Mouse (Mus musculus) urinary bladder, adult 2 months (tissue): ENCODE data around the gene 1810009A15Rik. TPM values are rescaled to one million over a fixed set of nuclear protein-coding genes. Genes with fewer than 3 reads are reported as not detected.
"Not testable (repeated sequence)": the region's sequence is repeated elsewhere in the genome, so short reads cannot be mapped to it uniquely, and the experiment has no call there.

Experiments
- DNase-seq: peaks from one replicate; pipeline ENCODE4 v3.0.0; 2022; ENCODE audit warnings: low spot score
- polyA plus RNA-seq: library from polyadenylated mRNA; depleted of rRNA; stranded (reverse); fragments of >200 nt; gene quantifications from 2 replicates; pipeline ENCODE4 v1.2.3, GENCODE M21; 2012; rRNA removed

The 1810009A15Rik gene
- polyA plus RNA-seq, result 56.1 and 65.1 TPM in 2 replicates

DNA sequence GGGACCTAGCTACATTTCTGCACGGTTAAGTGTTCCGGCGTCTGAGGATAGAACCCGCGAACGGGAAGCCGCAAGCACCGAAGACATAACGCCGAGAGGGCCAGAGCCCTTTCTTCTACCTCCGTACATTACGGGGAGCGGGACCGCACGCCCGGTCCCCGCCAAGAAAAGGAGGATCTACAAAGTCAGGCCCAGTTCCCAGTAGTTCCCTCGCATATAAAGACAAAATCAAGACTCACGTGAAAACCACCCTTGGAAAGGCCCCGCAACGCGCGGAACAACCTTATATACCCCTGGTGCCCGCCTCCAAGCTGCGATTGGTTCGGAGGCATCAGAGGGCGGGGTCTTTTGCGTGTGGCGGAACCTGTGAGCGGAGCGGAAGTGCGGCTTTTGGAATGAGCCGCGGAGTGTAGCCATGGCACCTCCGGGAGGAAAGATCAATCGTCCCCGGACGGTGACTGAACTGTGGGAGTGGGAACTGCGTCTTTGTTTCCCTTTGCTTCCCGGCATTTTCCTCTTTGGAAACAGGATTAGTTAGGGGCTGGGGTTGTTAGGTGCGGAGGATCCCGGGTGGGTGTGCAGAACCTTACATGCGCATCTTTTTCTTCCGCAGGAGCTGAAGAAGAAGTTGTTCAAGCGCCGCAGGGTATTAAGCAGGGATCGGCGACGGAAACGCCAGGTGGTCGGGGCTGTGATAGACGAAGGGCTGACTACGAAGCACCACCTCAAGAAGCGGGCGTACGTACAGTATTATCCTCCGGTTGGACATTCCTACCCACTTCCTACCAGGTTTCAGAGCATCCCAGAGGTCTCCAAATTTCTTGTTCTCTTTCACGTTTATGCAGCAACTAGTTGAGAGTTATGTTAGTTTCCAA lies at the start of gene 1810009A15Rik, which contains the start of gene Gm49416:
Gene 1810009A15Rik (plus strand): TSS at position 343 of the 875 bp plus-strand sequence.
Gene Gm49416 (plus strand): TSS at position 416 of the 875 bp plus-strand sequence.
- peak; percentile 84 for DNase-seq

- no peak for DNase-seq
These were observed 49.3 kb upstream of the 1810009A15Rik start, which contains the start of gene Gng3 for GRCm38 (mm10) chr19:8839103-8839907. TSS of gene Gng3 (minus strand) at chr19:8839194.

- peak; percentile 68 for DNase-seq
These were observed 48.5 kb upstream of the 1810009A15Rik start for GRCm38 (mm10) chr19:8839908-8840791.

DNA sequence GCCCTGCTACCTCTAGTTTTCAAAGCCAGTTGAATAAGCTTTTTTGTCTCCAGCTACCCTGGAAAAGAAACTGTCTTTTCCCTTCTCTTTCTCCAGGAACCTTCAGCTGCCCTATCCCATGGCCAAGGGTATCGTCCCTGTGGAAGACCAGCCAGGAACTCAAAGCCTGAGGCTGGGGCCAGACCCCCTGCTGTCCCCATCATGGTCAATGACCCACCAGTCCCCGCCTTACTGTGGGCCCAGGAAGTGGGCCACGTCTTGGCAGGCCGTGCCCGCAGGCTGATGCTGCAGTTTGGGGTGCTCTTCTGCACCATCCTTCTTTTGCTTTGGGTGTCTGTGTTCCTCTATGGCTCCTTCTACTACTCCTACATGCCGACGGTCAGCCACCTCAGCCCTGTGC lies 47.6 kb upstream of the 1810009A15Rik start:
- DNase-seq, result no peak

- no peak for DNase-seq
These were observed 45.7 kb upstream of the 1810009A15Rik start for GRCm38 (mm10) chr19:8842961-8843360.

GRCm38 (mm10) chr19:8844371-8845129 lies 44.1 kb upstream of the 1810009A15Rik start:
- no peak for DNase-seq

DNA sequence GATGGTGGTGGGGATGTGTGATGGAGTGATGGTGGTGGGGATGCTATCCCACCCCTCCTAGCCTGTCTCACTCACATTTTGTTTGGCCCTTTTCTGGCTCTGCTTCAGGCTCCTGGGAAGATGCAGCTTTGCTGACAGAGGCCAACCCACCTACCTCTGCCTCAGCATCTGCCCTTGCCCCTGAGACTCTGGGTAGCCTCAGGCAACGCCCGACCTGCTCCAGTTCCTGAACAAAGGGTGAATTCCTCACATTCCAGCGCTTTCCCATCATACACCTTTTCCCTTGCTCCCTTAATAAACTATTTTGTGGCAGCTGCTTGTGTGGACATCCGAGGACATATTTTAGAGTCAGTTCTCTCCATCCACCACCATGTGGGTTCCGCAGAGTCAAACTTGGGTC lies 40.3 kb upstream of the 1810009A15Rik start:
- no peak for DNase-seq

DNA sequence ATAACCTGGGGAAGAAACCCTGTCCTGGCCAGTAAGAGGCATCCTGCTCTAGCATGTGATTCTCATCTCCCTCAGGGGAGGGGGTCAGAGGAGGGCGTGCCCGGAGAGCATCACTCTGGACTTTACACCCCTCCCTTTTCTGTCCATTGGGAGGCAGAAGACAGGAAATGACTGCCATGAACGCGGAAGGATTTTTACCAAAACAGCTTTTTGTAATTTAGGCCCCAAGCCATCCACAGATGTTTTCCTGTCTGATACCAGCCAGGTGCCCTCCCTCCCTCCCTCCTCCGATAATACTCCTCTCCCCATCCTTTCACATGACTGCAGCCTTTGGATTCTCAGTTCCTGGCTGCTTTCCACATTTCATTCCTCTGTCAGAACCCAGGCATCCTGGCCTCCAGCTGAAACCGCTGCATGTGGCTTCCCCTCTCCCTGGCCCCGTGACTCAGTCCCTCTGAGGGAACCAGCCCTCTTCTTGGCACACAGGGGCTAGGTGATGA lies 38.2 kb upstream of the 1810009A15Rik start, which contains the start of gene Lrrn4cl:
Gene Lrrn4cl (plus strand): TSS at position 367 of the 500 bp plus-strand sequence.
- no peak for DNase-seq

DNA sequence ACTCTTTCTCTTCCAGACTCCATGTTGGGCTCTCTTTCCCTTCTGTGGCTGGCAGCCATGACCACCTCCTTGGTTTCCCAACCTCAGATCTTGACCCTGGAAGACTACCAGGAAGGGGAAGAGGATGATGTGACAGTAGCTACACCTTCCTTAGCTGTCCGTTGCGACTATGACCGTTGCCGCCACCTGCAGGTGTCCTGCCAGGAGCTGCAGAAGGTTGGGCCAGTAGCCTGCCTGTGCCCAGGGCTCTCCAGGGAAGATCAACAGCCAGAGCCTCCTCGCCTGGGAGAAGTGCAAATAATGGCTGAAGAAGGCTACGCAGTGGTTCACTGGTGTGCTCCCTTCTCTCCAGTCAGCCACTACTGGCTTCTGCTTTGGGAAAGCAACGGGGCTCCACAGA lies 37.0 kb upstream of the 1810009A15Rik start:
- DNase-seq, result no peak

- DNase-seq, result no peak
These were observed 36.3 kb upstream of the 1810009A15Rik start for GRCm38 (mm10) chr19:8852236-8852928.

- DNase-seq, result no peak
These were observed 35.5 kb upstream of the 1810009A15Rik start for GRCm38 (mm10) chr19:8853117-8853516.

GRCm38 (mm10) chr19:8857689-8858088 lies 31.0 kb upstream of the 1810009A15Rik start:
- no peak for DNase-seq

- no peak for DNase-seq
These were observed 29.6 kb upstream of the 1810009A15Rik start for GRCm38 (mm10) chr19:8859018-8859417.

DNA sequence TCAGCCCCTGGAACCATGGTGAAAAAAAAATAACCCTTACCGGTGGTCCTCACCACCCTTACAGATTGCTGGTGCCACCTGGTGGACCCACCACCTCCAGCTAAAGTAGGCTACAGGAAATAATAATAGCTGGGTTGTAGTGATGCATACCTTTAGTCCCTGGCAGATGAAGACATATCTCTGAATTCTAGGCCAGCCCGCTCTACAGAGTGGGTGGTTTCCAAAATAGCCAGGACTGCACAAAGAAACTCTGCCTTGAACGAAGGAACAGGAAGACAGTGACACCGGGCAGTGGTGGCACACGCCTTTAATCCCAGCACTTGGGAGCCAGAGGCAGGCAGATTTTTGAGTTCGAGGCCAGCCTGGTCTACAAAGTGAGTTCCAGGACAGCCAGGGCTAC lies 24.4 kb upstream of the 1810009A15Rik start:
- no peak for DNase-seq

DNA sequence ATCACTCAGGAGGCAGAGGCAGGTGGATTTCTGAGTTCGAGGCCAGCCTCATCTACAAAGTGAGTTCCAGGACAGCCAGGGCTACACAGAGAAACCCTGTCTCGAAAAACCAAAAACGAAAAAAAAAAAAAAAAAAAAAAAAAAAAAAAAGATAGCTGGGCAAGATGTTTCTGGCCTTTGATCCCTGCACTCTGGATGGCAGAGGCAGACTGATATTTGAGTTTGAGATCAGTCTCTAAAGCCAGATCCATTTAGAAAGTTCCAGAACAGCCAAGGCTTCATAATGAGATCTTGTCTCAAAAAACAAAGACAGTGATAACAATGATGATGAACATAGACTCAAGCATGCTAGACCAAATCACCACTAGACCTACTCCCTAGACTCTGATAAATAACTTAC lies 18.3 kb upstream of the 1810009A15Rik start:
- not testable (repeated sequence) for DNase-seq

DNA sequence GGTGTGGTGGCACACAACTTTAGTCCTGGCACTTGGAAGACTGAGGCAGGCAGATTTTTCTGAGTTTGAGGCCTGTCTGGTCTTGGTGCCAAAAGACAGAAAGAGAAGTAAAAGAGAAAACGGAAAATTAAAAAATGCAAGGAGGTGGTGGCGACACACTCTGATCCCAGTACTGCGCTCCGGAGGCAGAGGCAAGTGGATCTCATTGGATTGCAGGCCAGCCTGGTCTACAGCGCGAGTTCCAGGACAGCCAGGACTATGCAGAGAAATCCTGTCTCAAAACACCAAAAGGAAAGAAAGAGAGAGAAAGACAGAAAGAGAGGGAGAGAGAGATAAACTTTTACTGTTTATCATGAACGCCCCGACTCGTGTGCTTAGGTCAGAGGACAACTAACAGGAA lies 17.8 kb upstream of the 1810009A15Rik start:
- DNase-seq, result no peak

DNA sequence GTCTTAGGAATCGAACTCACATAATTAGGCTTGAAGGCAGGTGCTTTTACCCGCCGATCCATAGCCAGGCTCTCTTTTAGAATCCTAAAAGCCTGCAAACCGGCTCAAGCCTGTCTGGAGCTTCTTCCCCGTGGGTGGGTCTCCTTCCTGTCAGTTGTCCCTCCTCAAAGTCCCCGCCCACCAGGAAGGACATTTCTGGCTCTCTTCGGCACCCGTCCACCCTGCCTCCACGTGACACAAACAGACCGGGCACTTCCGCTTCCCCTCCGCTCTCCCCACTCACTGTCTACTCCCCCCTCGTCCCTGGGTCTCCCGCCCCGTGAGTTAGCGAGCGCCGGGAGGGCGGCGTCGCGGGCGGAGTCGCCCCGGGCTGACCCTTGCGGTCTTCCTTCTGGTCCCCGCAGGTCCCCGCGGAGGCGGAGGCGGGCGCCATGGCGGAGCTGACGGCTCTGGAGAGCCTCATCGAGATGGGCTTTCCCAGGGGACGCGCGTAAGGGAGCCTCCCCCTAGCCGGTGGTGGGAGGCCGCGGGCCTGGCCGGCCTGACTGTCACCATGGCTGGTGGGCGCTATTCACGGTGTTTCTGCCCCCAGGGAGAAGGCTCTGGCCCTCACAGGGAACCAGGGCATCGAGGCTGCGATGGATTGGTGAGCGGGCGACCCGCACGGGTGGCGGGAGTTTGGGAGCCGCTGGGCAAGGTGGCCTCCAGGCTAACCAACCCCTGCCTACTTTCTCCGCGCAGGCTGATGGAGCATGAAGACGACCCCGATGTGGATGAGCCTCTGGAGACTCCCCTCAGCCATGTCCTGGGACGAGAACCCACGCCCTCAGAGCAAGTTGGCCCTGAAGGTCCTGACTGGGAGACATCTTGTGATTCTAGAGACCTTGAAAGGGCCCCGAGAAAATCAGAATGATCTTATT lies 17.1 kb upstream of the 1810009A15Rik start, which contains the start of gene Ubxn1:
Gene Ubxn1 (plus strand): TSS at position 230 of the 920 bp plus-strand sequence.
- peak; percentile 96 for DNase-seq

GRCm38 (mm10) chr19:8872266-8872840 lies 16.3 kb upstream of the 1810009A15Rik start:
- no peak for DNase-seq
